Mouse (Mus musculus): ENCODE measurements around the gene Slc35d1. TPM values are rescaled to one million over a fixed set of nuclear protein-coding genes. Genes with fewer than 3 reads are reported as not detected.
"Not testable (repeated sequence)": the region's sequence is repeated elsewhere in the genome, so short reads cannot be mapped to it uniquely, and the experiment has no call there.

Slc35d1 gene
- polyA plus RNA-seq, 1 experiment from 2014 or later: 6.9 TPM

DNA sequence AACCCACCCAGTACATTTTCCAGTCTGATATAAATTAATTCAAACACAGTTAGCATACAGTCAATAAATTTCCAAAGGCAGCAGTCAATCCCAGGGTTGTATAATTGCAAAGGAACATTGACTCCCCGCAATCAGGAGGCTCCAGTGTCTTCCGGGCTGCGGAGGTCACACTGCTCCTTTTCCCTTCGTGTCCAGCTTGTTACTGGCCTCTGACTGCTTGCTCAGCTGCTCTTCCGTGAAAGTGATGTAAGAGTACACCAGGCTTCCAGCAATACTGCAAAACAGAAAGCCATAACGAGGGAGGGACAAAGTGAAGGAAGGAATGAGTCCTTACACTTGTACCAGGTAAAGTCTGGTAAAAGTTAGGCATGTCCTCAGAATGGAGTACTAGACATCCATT lies 41.5 kb downstream of the Slc35d1 start:
- no peak for ATAC-seq
- WGBS: 81% methylated on average over 6 of the region's 6 CpGs
- peaks cover 10% of the 10 kb centered on the region for H3K36me3 ChIP-seq (ENCODE audit: control insufficient read depth, insufficient read depth, low read length)

GRCm38 (mm10) chr4:103171256-103171655 lies 43.7 kb downstream of the Slc35d1 start:
- H3K9me3 ChIP-seq (ENCODE audit: control insufficient read depth, low read length): no peaks in the 10 kb centered on the region
- ATAC-seq: no peak
- H3K4me3 ChIP-seq (ENCODE audit: low read length): no peak overlapping the region
- H3K4me2 ChIP-seq (ENCODE audit: low read length): no peak overlapping the region
- 85% methylated on average over 3 of the region's 3 CpGs for WGBS
- no peak overlapping the region for H3K9ac ChIP-seq (ENCODE audit: low read depth, low read length)
- H3K4me1 ChIP-seq (ENCODE audit: control insufficient read depth, insufficient read depth, low read depth, low read length): no peaks in the 10 kb centered on the region
- H3K27ac ChIP-seq (ENCODE audit: low read depth, low read length): no peak overlapping the region
- H3K27me3 ChIP-seq (replicated peaks; ENCODE audit: control insufficient read depth, insufficient read depth, low read length): no peaks in the 10 kb centered on the region
- H3K36me3 ChIP-seq (ENCODE audit: control insufficient read depth, insufficient read depth, low read length): peaks cover 10% of the 10 kb centered on the region

More for the DNA sequence above, 41.5 kb downstream of the Slc35d1 start:
- H3K9me3 ChIP-seq (ENCODE audit: control insufficient read depth, low read length): no peaks in the 10 kb centered on the region
- no peaks in the 10 kb centered on the region for H3K27me3 ChIP-seq (replicated peaks; ENCODE audit: control insufficient read depth, insufficient read depth, low read length)
- no peak overlapping the region for H3K9ac ChIP-seq (ENCODE audit: low read depth, low read length)
- no peak overlapping the region for H3K4me3 ChIP-seq (ENCODE audit: low read length)
- no peak overlapping the region for H3K27ac ChIP-seq (ENCODE audit: low read depth, low read length)
- no peak overlapping the region for H3K4me2 ChIP-seq (ENCODE audit: low read length)
- no peaks in the 10 kb centered on the region for H3K4me1 ChIP-seq (ENCODE audit: control insufficient read depth, insufficient read depth, low read depth, low read length)

GRCm38 (mm10) chr4:103166198-103166597 lies 48.8 kb downstream of the Slc35d1 start:
- H3K36me3 ChIP-seq (ENCODE audit: control insufficient read depth, insufficient read depth, low read length): 0 out of 2 replicates have a peak, but pooled peaks cover 10% of the 10 kb centered on the region
- H3K4me2 ChIP-seq (ENCODE audit: low read length); H3K9me3 ChIP-seq (ENCODE audit: control insufficient read depth, low read length); H3K4me1 ChIP-seq (ENCODE audit: control insufficient read depth, insufficient read depth, low read depth, low read length); H3K27me3 ChIP-seq (replicated peaks; ENCODE audit: control insufficient read depth, insufficient read depth, low read length); H3K27ac ChIP-seq (ENCODE audit: low read depth, low read length); H3K4me3 ChIP-seq (ENCODE audit: low read length); H3K9ac ChIP-seq (ENCODE audit: low read depth, low read length); ATAC-seq: not testable (repeated sequence)
- WGBS: 100% methylated on average over 1 of the region's 1 CpGs

DNA sequence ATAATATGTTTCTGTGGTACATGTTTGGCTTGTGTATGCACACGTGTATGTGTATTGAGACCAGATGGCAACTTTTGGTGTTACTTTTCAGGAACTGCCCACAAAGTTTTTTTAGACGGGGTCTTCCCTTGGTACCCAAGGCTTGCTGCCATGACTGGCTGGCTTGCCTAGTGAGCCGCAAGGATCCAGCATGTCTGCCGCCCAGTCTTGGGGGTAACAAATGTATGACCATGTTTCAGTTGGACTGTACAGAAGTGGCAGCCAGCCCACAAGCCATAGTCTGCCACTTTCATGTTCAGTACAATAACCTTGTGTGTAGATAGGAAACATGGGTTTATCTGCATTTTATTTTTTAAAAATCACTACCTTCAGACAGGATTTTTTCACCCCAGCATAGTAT lies 56.2 kb downstream of the Slc35d1 start:
- H3K9ac ChIP-seq (ENCODE audit: low read depth, low read length): no peak overlapping the region
- H3K36me3 ChIP-seq (ENCODE audit: control insufficient read depth, insufficient read depth, low read length): peaks cover 18% of the 10 kb centered on the region
- WGBS: 94% methylated on average over 4 of the region's 4 CpGs
- no peak overlapping the region for H3K4me3 ChIP-seq (ENCODE audit: low read length)
- no peak overlapping the region for H3K4me2 ChIP-seq (ENCODE audit: low read length)
- no peak overlapping the region for H3K27ac ChIP-seq (ENCODE audit: low read depth, low read length)
- ATAC-seq: no peak
- no peaks in the 10 kb centered on the region for H3K4me1 ChIP-seq (ENCODE audit: control insufficient read depth, insufficient read depth, low read depth, low read length)
- no peaks in the 10 kb centered on the region for H3K27me3 ChIP-seq (replicated peaks; ENCODE audit: control insufficient read depth, insufficient read depth, low read length)
- H3K9me3 ChIP-seq (ENCODE audit: control insufficient read depth, low read length): no peaks in the 10 kb centered on the region

DNA sequence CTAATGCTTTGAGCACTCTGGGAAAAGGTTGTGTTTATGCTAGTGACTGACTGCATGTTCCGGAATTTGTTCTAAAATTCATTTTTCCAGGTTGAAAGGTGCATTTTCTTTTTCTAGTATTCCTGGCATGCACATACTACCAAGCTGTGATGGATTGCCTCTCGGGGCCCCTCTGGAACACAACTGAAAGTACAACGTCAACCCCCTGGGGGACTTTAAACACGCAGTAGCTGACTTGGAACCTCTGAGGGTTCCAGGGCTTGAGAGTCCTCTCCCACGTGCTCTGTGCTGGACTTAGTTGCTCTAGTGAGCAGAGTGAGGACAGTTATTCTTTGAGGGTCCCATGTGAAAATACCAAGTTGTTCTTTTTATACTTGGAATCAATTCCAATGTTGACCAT lies 63.0 kb downstream of the Slc35d1 start:
- H3K4me1 ChIP-seq (ENCODE audit: control insufficient read depth, insufficient read depth, low read depth, low read length): no peaks in the 10 kb centered on the region
- 80% methylated on average over 5 of the region's 5 CpGs for WGBS
- no peak overlapping the region for H3K4me2 ChIP-seq (ENCODE audit: low read length)
- no peak overlapping the region for H3K9ac ChIP-seq (ENCODE audit: low read depth, low read length)
- ATAC-seq: no peak
- H3K9me3 ChIP-seq (ENCODE audit: control insufficient read depth, low read length): no peaks in the 10 kb centered on the region
- peaks cover 31% of the 10 kb centered on the region for H3K36me3 ChIP-seq (ENCODE audit: control insufficient read depth, insufficient read depth, low read length)
- H3K4me3 ChIP-seq (ENCODE audit: low read length): no peak overlapping the region
- H3K27me3 ChIP-seq (replicated peaks; ENCODE audit: control insufficient read depth, insufficient read depth, low read length): no peaks in the 10 kb centered on the region
- no peak overlapping the region for H3K27ac ChIP-seq (ENCODE audit: low read depth, low read length)

GRCm38 (mm10) chr4:103146339-103146738 lies 68.6 kb downstream of the Slc35d1 start:
- H3K36me3 ChIP-seq (ENCODE audit: control insufficient read depth, insufficient read depth, low read length): peaks cover 17% of the 10 kb centered on the region
- H3K27ac ChIP-seq (ENCODE audit: low read depth, low read length): no peak overlapping the region
- H3K4me2 ChIP-seq (ENCODE audit: low read length): no peak overlapping the region
- 32% methylated on average over 5 of the region's 5 CpGs for WGBS
- no peak overlapping the region for H3K4me3 ChIP-seq (ENCODE audit: low read length)
- no peak for ATAC-seq
- no peaks in the 10 kb centered on the region for H3K27me3 ChIP-seq (replicated peaks; ENCODE audit: control insufficient read depth, insufficient read depth, low read length)
- H3K4me1 ChIP-seq (ENCODE audit: control insufficient read depth, insufficient read depth, low read depth, low read length): no peaks in the 10 kb centered on the region
- H3K9ac ChIP-seq (ENCODE audit: low read depth, low read length): no peak overlapping the region
- no peaks in the 10 kb centered on the region for H3K9me3 ChIP-seq (ENCODE audit: control insufficient read depth, low read length)

DNA sequence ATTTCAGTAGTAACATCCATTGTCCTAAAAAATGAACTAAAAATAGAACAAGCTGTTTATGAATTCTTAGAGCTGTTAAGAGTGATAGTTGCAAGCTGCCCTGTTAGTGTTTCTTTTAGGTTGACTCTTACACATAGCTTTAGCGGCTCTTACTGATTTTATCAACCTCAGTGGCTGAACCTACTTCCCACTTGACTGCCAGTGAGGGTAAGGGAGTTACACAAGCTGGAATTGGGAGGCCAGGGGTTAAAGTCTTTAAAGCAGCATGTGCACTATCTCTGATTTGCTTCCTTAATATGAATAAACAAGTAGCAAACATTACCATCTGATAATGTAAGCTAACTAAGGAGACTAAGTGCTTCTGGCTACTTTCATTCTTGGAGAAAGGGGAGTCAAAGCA lies 78.0 kb downstream of the Slc35d1 start:
- no peak for ATAC-seq
- Histone ChIP-seq H3K27me3 (replicated peaks; ENCODE audit: control insufficient read depth, insufficient read depth, low read length) (no peaks in the 10 kb centered on the region), H3K4me3 (ENCODE audit: low read length) (no peak overlapping the region), H3K9me3 (ENCODE audit: control insufficient read depth, low read length) (no peaks in the 10 kb centered on the region), H3K4me1 (ENCODE audit: control insufficient read depth, insufficient read depth, low read depth, low read length) (no peaks in the 10 kb centered on the region), H3K9ac (ENCODE audit: low read depth, low read length) (no peak overlapping the region), H3K27ac (ENCODE audit: low read depth, low read length) (no peak overlapping the region), H3K36me3 (ENCODE audit: control insufficient read depth, insufficient read depth, low read length) (peaks cover 2% of the 10 kb centered on the region; the same call in 1 of the 2 replicates), H3K4me2 (ENCODE audit: low read length) (no peak overlapping the region)
- WGBS: 91% methylated on average over 1 of the region's 1 CpGs

DNA sequence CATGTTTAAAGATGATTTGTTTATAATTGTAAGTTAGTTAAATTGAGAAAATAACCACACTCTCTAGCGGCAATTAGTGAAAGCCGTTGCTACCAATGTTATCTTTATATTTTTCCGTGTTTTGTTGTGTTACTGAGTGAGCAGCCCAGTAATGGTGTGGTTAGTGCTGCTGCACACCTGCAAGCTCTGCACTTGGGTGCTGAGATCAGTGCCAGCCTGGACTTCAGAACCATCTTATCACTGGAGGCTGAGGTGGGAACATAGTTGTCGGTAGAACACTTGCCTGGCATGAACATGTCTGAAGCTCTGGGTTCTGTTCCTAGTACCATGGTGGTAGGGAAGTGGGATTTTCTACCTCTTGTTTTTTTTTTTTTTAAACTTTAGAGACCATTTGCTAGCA lies 88.4 kb downstream of the Slc35d1 start:
- no peaks in the 10 kb centered on the region for H3K36me3 ChIP-seq (ENCODE audit: control insufficient read depth, insufficient read depth, low read length)
- H3K27ac ChIP-seq (ENCODE audit: low read depth, low read length): no peak overlapping the region
- H3K27me3 ChIP-seq (replicated peaks; ENCODE audit: control insufficient read depth, insufficient read depth, low read length): no peaks in the 10 kb centered on the region
- H3K9me3 ChIP-seq (ENCODE audit: control insufficient read depth, low read length): no peaks in the 10 kb centered on the region
- 94% methylated on average over 4 of the region's 4 CpGs for WGBS
- ATAC-seq: no peak
- no peak overlapping the region for H3K4me3 ChIP-seq (ENCODE audit: low read length)
- H3K9ac ChIP-seq (ENCODE audit: low read depth, low read length): no peak overlapping the region
- H3K4me1 ChIP-seq (ENCODE audit: control insufficient read depth, insufficient read depth, low read depth, low read length): no peaks in the 10 kb centered on the region
- no peak overlapping the region for H3K4me2 ChIP-seq (ENCODE audit: low read length)

- Histone ChIP-seq H3K9ac (ENCODE audit: low read depth, low read length) (no peak overlapping the region), H3K27me3 (replicated peaks; ENCODE audit: control insufficient read depth, insufficient read depth, low read length) (no peaks in the 10 kb centered on the region), H3K9me3 (ENCODE audit: control insufficient read depth, low read length) (no peaks in the 10 kb centered on the region), H3K27ac (ENCODE audit: low read depth, low read length) (no peak overlapping the region), H3K4me1 (ENCODE audit: control insufficient read depth, insufficient read depth, low read depth, low read length) (peaks cover 6% of the 10 kb centered on the region; the same call in 1 of the 2 replicates), H3K4me2 (ENCODE audit: low read length) (no peak overlapping the region), H3K36me3 (ENCODE audit: control insufficient read depth, insufficient read depth, low read length) (no peaks in the 10 kb centered on the region), H3K4me3 (ENCODE audit: low read length) (no peak overlapping the region)
- no peak for ATAC-seq
These were observed 91.4 kb downstream of the Slc35d1 start for GRCm38 (mm10) chr4:103123606-103124005.

DNA sequence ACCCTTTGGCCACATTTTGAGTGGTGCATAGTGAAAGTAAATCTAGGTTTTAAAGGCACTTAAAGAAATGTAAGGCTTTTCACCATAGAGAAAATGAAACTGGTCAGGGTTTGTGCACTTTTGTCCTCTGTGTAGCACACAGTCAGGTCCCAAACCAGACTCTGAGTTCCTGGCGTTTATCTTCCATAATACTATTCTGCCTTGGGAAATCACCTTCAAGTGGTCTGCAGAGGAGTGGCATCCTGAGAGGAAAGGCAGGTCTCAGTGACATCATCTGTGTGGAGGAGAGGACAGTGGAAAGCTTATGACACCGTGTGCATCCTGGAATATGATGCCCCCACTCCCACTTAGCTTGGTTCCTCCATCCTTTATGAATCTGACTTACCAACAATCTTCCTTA lies 91.9 kb downstream of the Slc35d1 start:
- Histone ChIP-seq H3K4me2 (ENCODE audit: low read length) (no peak overlapping the region), H3K9ac (ENCODE audit: low read depth, low read length) (no peak overlapping the region)

More for the DNA sequence above, 91.9 kb downstream of the Slc35d1 start:
- Histone ChIP-seq H3K4me1 (ENCODE audit: control insufficient read depth, insufficient read depth, low read depth, low read length) (peaks cover 7% of the 10 kb centered on the region; the same call in 1 of the 2 replicates), H3K36me3 (ENCODE audit: control insufficient read depth, insufficient read depth, low read length) (no peaks in the 10 kb centered on the region), H3K27me3 (replicated peaks; ENCODE audit: control insufficient read depth, insufficient read depth, low read length) (no peaks in the 10 kb centered on the region), H3K27ac (ENCODE audit: low read depth, low read length) (no peak overlapping the region), H3K4me3 (ENCODE audit: low read length) (no peak overlapping the region), H3K9me3 (ENCODE audit: control insufficient read depth, low read length) (no peaks in the 10 kb centered on the region)
- 68% methylated on average over 2 of the region's 2 CpGs for WGBS
- ATAC-seq: no peak

Data from hindbrain, embryonic 16.5 days (tissue).